Mouse (Mus musculus): ENCODE data around the gene Rae1.

Gene Rae1

GRCm38 (mm10) chr2:172996207-172996606 is 3.7 kb upstream of the Rae1 start:
- 9% methylated on average over 4 of the region's 4 CpGs for WGBS

- 58% methylated on average over 11 of the region's 11 CpGs for WGBS
Measured at GRCm38 (mm10) chr2:172997748-172998147, 2.2 kb upstream of the Rae1 start.

GRCm38 (mm10) chr2:172998478-172998877 is 1.4 kb upstream of the Rae1 start:
- WGBS: 72% methylated on average over 7 of the region's 7 CpGs

- 0% methylated on average over 42 of the region's 42 CpGs for WGBS
Measured at GRCm38 (mm10) chr2:173000285-173000652, 352 bp downstream of the Rae1 start.

- 4% methylated on average over 8 of the region's 8 CpGs for WGBS
Measured at GRCm38 (mm10) chr2:173000921-173001320, 1.0 kb downstream of the Rae1 start.

- 93% methylated on average over 8 of the region's 8 CpGs for WGBS
Measured at GRCm38 (mm10) chr2:173003737-173004136, 3.8 kb downstream of the Rae1 start.

GRCm38 (mm10) chr2:173010220-173010717 is 10.4 kb downstream of the Rae1 start:
- WGBS: 74% methylated on average over 3 of the region's 3 CpGs

- 97% methylated on average over 8 of the region's 8 CpGs for WGBS
Measured at GRCm38 (mm10) chr2:173011440-173011839, 11.5 kb downstream of the Rae1 start.

GRCm38 (mm10) chr2:173014741-173015287 is 14.9 kb downstream of the Rae1 start:
- WGBS: 80% methylated on average over 7 of the region's 7 CpGs

- WGBS: 69% methylated on average over 6 of the region's 6 CpGs
Measured at GRCm38 (mm10) chr2:173017940-173018339, 18.0 kb downstream of the Rae1 start.

GRCm38 (mm10) chr2:173018618-173019017 is 18.7 kb downstream of the Rae1 start:
- 54% methylated on average over 8 of the region's 8 CpGs for WGBS

GRCm38 (mm10) chr2:173019322-173019721 is 19.4 kb downstream of the Rae1 start:
- 31% methylated on average over 9 of the region's 9 CpGs for WGBS

GRCm38 (mm10) chr2:173019790-173020189 is 19.9 kb downstream of the Rae1 start:
- under 1% methylated on average over 28 of the region's 29 CpGs for WGBS

- WGBS: 55% methylated on average over 11 of the region's 11 CpGs
Measured at GRCm38 (mm10) chr2:173020430-173020829, 20.5 kb downstream of the Rae1 start, which contains the start of gene Rbm38. Gene Rbm38, plus strand, starts transcription at chr2:173020498.

GRCm38 (mm10) chr2:173021633-173022055 is 21.7 kb downstream of the Rae1 start:
- WGBS: under 1% methylated on average over 54 of the region's 54 CpGs

GRCm38 (mm10) chr2:173022056-173022681 is 22.3 kb downstream of the Rae1 start:
- under 1% methylated on average over 51 of the region's 51 CpGs for WGBS

- WGBS: 57% methylated on average over 10 of the region's 10 CpGs
Measured at GRCm38 (mm10) chr2:173022813-173023212, 22.9 kb downstream of the Rae1 start.

GRCm38 (mm10) chr2:173023371-173023851 is 23.5 kb downstream of the Rae1 start:
- WGBS: 87% methylated on average over 7 of the region's 7 CpGs

GRCm38 (mm10) chr2:173023966-173024365 is 24.0 kb downstream of the Rae1 start:
- WGBS: 91% methylated on average over 4 of the region's 4 CpGs

GRCm38 (mm10) chr2:173024392-173024791 is 24.5 kb downstream of the Rae1 start:
- WGBS: 90% methylated on average over 8 of the region's 8 CpGs

- whole genome bisulfite sequencing: 45% methylated on average over 4 of the region's 4 CpGs
Measured at GRCm38 (mm10) chr2:173024938-173025337, 25.0 kb downstream of the Rae1 start.

GRCm38 (mm10) chr2:173026286-173026685 is 26.4 kb downstream of the Rae1 start:
- WGBS: 82% methylated on average over 5 of the region's 5 CpGs

- WGBS: 89% methylated on average over 3 of the region's 3 CpGs
Measured at GRCm38 (mm10) chr2:173026688-173027131, 26.8 kb downstream of the Rae1 start.
